Mouse (Mus musculus) layer of hippocampus, adult 2 months (tissue): ENCODE data around the gene Erlin1. TPM values are rescaled to one million over a fixed set of nuclear protein-coding genes. Genes with fewer than 3 reads are reported as not detected.

Experiments used
- DNase-seq, 2 experiments: peaks; one replicate each; pipeline ENCODE4 v3.0.0; 2022; ENCODE audit warnings: low spot score in 2 of 2
- H3K27ac ChIP-seq: fragments of 200-600 bp; 2 replicates; pipeline ENCODE4 v1.8.1; 2022
- H3K4me3 ChIP-seq: fragments of 200-600 bp; 2 replicates; pipeline ENCODE4 v1.8.1; 2022; ENCODE audit warnings: mild to moderate bottlenecking
- CTCF ChIP-seq: fragments of 200-600 bp; conservative IDR thresholded peaks from 2 replicates; pipeline ENCODE4 v1.8.1; 2022; ENCODE audit warnings: antibody characterized with exemption, mild to moderate bottlenecking, moderate library complexity
- total RNA-seq, 2 experiments: library from RNA; stranded (reverse); gene quantifications; 2 replicates each; pipeline ENCODE4 v1.2.3; 2021

Erlin1 gene
- total RNA-seq, 2 experiments from 2014 or later, result 17.8 to 20.4 TPM

DNA sequence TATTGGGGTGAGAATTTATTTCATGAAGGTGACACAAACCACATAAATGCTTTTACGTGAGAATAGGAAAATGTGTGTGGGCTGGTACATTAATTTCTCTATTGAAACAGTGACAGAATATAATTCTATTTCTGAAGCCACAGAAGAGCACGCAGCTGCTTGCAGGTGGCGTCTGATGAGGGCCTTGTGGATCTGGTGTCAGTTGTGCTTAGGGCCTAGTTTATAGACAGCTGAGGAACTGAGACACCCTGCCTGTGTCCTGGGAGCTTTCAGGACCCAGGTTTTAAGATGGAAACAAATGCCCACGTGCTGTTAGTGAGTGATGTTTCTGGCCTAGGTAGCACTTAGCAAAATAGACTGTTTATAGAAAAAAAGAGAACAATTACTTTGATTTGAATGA is 64.6 kb downstream of the Erlin1 start:
- Histone ChIP-seq H3K4me3 (no peak overlapping the region), H3K27ac (no peak overlapping the region)
- DNase-seq, result no peak
- no peak for TF ChIP-seq CTCF

DNA sequence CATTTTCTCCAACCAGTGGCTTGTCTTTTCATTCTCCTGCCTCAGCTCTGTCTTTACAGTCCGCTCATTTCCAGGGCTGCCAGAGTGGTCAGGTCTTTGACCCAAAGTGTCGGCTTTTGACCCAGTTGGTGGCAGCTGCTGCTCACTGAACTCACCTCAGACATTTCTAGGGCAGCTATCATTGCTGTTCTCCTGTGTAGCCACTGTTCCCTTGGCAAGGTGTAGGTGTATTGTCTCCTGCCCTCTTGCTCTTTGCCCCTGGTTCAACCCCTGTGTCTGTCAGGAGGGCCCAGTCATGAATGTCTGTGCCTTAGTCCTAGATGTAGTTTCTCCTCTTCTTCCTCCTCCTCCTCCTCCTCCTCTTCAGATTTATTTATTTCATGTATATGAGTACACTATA is 65.3 kb downstream of the Erlin1 start:
- Histone ChIP-seq H3K4me3 (no peak overlapping the region), H3K27ac (no peak overlapping the region)
- TF ChIP-seq CTCF, result no peak
- no peak for DNase-seq

DNA sequence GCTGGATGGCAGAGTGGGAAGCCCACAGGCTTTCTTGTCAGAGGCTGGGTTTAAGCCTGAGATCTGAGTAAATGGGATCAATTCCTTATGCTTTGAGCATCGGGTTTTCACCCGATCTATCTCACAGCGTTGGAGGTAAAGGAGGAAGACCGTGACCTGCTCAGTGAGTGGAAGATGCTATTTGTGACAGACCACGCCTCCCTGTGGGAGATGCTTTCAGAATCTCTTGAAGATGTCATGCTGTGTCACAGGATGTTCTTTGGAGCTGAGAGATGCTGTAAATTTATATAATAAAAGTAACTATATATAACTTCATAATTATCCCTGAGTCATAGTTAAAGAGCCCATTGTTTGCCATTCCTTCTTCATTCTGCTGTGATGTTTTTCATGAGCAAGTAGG is 68.9 kb downstream of the Erlin1 start:
- TF ChIP-seq CTCF, result no peak
- no peak for DNase-seq
- Histone ChIP-seq H3K4me3 (no peak overlapping the region), H3K27ac (no peak overlapping the region)

DNA sequence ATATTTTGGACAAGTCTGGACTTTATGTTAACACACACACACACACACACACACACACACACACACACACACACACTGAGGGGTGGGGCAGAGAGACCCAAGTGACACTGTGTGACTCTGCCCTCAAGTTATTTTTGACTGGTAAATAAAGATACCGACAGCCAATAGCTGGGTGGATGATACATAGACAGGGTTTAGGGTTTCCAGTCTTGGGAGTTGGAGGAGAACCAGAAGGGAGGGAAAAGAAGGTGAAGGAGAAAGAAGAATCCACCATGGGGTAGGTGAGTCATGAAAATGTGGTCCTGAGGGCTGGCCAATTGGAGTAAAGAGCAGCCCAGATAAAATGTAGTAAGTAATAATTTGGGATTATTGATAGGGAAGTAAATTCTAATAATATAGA is 69.5 kb downstream of the Erlin1 start:
- no peak for TF ChIP-seq CTCF
- no peak overlapping the region for H3K27ac ChIP-seq
- no peak for DNase-seq
- no peak overlapping the region for H3K4me3 ChIP-seq

DNA sequence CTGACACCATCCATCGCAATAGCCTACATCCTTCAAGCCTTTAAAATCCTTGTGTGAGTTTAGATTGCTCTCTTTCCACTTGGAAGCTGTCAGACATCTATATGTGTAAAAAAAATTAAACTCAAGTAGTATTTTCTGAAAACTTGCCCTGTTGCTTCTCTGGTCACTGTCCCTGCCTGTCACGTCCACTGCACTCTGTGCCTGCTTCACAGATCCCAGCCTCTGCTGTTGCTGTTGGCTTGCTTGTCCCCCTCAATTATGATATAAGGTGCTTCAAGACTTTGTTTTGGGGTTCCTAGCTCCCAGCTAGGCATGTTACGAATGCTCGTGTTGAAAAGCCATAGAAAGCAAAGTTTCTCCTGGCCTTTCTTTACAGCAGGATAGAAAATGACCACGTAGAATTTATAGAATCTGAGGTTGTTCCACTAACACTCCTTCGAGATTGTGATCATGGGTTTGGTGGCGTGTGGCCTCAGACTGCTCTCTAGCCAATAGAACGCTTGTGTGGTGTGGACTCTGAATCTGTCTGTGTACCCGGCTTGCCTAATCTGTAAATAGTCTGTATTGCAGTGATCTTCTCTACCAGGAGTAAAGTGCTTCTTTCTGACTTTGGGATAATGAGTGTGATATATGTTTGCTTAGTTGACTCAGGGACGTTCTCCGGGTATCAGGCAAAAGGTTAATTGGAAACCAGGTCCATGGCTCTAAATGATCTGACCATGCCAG is 70.6 kb downstream of the Erlin1 start:
- Histone ChIP-seq H3K4me3 (no peak overlapping the region), H3K27ac (no peak overlapping the region)
- no peak for TF ChIP-seq CTCF
- no peak for DNase-seq

DNA sequence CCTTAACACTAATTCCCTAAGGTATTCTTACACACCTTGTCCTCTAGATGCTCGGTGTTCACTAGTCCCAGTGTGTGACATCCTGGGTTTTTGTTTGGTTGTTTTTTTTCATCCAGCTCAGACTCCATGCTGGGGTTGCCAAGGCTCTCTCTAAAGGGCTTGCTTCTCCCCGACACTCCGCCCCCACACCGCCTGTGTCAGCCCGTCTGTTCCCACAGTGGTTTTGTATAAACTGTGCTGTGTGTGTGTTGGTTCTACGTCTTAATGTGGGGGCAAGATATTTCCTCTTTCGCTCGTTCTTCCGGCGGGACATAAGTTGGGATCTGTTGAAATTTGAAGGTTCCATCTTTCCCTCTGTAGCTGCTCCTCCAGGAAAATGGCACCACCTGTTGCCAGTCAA is 71.5 kb downstream of the Erlin1 start:
- peak; percentile 88 to 91 for DNase-seq

DNA sequence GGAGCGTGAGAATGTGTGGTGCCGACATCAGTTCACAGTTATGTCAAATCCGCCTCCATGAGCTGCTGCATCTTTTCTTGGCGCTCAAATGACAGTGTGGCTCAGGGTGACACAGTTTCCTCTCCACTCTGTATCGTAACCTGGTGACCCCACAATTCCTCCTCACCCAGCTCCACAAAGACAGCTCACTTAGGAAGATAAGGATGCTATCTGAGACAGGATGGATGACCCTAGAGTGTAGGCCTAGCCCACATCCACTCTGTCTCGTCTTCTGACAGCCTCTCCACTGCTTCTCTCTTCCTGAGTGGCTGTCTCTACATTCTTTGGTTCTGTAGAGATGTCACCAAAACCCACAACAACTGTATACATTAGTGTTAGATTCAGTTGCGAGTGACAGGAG is 74.2 kb downstream of the Erlin1 start:
- Histone ChIP-seq H3K4me3 (no peak overlapping the region), H3K27ac (no peak overlapping the region)
- no peak for TF ChIP-seq CTCF
- no peak for DNase-seq

More for the DNA sequence above, 71.5 kb downstream of the Erlin1 start:
- H3K4me3 ChIP-seq, result no peak overlapping the region
- no peak overlapping the region for H3K27ac ChIP-seq
- no peak for TF ChIP-seq CTCF

DNA sequence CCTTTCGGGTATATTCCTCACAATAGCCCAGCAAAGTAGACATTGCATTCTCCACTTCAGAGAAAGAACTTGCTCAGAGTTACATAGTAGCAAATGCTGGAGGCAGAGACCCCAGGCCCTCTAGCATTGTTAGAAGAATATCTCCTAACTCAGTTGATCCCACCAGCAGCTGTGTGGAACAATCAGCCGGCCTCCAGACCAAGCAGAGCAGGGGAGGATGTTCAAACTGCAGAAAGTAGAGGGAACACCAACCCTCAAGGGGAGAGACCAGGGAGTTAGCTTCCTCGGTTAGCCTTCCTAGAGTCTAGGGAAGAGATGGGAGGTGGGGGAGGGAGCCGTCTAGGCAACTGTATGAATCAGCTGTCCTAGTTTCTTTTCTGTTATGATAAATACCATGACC is 77.1 kb downstream of the Erlin1 start:
- no peak for TF ChIP-seq CTCF
- Histone ChIP-seq H3K27ac (no peak overlapping the region), H3K4me3 (no peak overlapping the region)
- DNase-seq, result no peak

DNA sequence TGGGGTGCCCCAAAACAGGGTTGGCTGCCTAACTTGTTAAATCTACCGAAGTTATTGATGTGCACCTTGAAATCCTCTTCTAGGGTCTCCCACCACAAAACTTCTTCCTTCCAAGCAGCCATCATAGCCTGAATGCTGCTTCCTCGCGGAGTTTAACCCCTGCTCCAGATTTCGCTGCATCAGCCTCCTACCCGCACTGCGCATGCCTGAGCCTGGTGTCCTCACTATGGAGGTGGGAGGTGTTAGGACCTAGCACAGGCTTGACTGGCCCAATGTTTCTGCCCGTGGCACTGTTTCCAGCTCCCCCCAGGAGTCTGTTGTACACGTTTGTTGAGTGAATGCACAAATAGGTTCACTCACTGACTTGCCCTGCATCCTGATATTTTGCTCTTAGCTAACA is 79.2 kb downstream of the Erlin1 start:
- H3K27ac ChIP-seq, result no peak overlapping the region
- TF ChIP-seq CTCF, result no peak
- no peak overlapping the region for H3K4me3 ChIP-seq
- DNase-seq, result no peak

DNA sequence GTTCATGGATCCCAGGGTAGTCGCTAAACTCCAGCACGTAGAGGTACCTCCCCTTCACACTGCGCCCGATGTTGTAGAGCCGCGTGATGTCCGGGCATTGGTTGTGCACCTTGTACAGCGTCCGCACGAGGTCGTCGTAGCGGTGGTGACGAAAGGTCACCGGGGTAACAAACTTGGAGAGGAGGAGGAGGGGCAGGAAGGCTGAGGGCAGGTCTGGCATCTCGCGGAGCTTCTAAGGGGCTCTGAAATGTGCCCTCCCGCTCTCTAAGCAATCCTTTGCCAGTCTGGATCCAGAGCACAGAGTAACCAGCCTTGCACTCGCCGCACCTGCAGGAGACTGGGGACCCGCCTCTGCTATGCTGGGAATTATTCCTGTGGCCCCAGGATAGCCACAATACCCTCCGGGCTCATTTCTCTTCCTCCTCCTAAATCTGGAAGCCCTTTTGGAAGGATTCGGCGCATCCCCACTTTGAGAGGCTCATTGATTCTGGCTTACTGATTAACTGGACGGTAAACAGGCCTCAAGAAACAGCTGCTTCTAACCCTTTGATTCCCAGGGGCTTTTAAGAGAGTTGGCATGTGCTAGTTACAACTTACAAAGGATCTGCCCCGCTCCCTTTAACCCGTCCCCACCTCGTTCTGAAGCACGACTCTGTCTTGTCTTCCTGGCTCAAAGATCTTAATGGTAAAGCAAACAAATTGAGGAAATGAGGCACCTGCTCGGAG is 83.4 kb downstream of the Erlin1 start, which contains the start of gene Cpn1:
Gene Cpn1, minus strand, starts transcription at position 488 of the 726 bp plus-strand sequence.
- no peak for DNase-seq
- Histone ChIP-seq H3K4me3 (no peak within 1 kb of the TSS), H3K27ac (no peak within 1 kb of the TSS)
- no peak for TF ChIP-seq CTCF

Other genes starting within 250 kb of the Erlin1 start
- 1 to 10 TPM; 9.2 to 9.3 TPM for gene Dnmbp, start 129.6 kb downstream of the Erlin1 start, total RNA-seq
- gene Cpn1, start 83.2 kb downstream of the Erlin1 start, total RNA-seq, result under 1 TPM in 1 of 2 experiments, not detected in 1; 0.36 TPM
- not detected for gene Cyp2c23, start 40.6 kb downstream of the Erlin1 start, total RNA-seq
- gene Chuk, start 37.7 kb upstream of the Erlin1 start, total RNA-seq, result 10 to 100 TPM; 47.1 to 58.0 TPM
- gene Cwf19l1, start 66.1 kb upstream of the Erlin1 start, total RNA-seq, result 10 to 100 TPM; 18.0 to 19.4 TPM
- gene Bloc1s2, start 76.7 kb upstream of the Erlin1 start, total RNA-seq, result 10 to 100 TPM; 58.3 to 60.8 TPM
- under 1 TPM; 0.15 to 0.31 TPM for gene Pkd2l1, start 122.7 kb upstream of the Erlin1 start, total RNA-seq
- gene Scd3, start 133.5 kb upstream of the Erlin1 start, total RNA-seq, result 1 to 10 TPM; 1.6 to 2.2 TPM
- gene Scd2, start 223.9 kb upstream of the Erlin1 start, total RNA-seq, result 100 to 1,000 TPM; 597 to 622 TPM